Mouse (Mus musculus) left cerebral cortex, adult 6 months (tissue): ENCODE results near the gene Acsm4. TPM values are rescaled to one million over a fixed set of nuclear protein-coding genes. Genes with fewer than 3 reads are reported as not detected.

Experiments
- long read RNA-seq, 2 experiments: library from polyadenylated mRNA; unstranded; transcript quantifications; one replicate each; pipeline ENCODE4 v2.0.0; 2019 to 2020
- polyA plus RNA-seq: library from polyadenylated mRNA; unstranded; fragments of <200 nt; fragmentation: Nextera tagmentation; gene quantifications from 2 replicates; pipeline ENCODE4 v1.2.3, GENCODE M21; 2021

The Acsm4 gene
- polyA plus RNA-seq: not detected in 2 replicates
- long read RNA-seq, experiment 1: 0 reads
- long read RNA-seq, experiment 2: 0 reads

DNA sequence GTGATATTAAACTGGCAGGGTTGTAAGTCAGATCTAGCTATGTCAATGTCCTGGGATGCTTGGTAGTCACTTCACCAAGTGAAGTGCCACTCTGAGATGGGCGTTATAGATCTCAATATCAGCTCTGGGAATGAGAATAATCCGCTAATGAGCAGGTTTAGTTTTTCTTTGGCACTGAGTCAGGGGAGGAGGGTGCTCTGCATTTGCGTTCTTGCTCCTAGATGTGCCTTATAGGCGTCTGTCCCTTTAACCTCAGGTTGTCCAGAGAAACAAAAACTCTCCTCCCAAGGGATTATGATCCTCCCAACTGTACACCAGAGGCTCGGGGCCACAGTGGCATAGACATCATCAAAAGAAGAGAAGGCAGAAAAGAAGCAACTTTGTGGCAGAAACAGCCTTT, at the start of gene Acsm4:
TSS of gene Acsm4 (plus strand) at position 301 of the 400 bp plus-strand sequence.

DNA sequence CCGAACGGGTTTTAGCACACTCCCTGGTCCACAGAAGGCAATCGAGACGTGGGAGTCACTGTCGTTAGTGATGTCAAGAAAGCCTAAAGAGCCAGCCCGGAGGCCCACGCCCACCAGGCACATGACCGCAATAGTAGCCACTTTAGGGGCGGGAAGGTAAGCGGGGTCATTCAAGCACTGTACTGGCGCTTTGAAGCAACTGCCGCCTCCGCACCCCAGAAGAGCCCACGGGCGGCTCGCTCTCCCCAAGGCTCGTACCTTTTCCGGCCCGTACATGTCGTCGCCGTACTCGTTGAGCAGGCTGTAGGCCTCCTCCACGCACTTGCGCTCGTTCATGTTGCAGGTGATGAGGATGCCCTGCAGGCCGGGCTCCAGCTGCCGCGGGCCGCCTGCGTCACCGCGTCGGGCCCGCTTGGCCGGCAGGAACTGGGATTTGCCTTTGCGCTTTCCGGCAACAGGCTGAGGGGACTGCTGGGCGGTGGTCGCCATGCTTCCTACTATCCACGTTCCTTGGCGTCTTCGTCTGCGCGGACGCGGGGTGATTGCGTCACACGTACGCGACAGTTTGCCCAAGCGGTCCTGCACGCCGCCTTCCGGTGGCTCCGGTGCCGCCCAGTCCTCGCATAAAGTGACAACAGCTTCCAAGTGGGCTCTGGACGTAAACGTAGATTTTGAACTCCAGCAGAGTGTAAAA, 30.6 kb downstream of the Acsm4 start, which contains the start of gene Thumpd1:
TSS of gene Thumpd1 (minus strand) at position 546 of the 694 bp plus-strand sequence.

DNA sequence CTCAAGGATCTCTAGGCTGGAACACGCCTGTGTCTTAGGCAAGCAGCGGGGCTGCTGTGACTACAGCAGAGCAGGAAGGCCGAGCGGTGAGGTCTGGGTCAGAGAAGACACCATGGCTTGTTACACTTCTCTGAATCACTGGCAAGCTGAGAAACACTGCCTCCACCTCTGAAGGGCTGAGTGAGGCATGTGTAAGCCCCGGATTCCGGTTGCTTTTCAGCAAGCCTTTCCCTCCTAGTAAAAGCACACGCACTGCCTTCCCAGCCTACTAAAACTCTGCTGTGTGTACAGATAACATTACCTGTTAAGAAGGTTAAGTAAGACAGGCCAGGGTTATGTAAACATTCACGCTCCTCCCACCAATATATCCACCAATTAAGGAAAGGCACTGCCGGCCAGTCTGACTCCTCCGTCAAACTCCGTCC, 70.7 kb downstream of the Acsm4 start, which contains the start of gene Acsm3:
TSS of gene Acsm3 (plus strand) at position 397 of the 425 bp plus-strand sequence.

Other genes starting within 250 kb of the Acsm4 start
- 0.09 TPM in 1 of 2 replicates, not detected in the other for gene Gp2, start 230.7 kb upstream of the Acsm4 start, polyA plus RNA-seq
- gene Umod, start 210.7 kb upstream of the Acsm4 start, polyA plus RNA-seq: not detected in 2 replicates
- 0.32 and 0.36 TPM in 2 replicates for gene Acsm5, start 170.6 kb upstream of the Acsm4 start, polyA plus RNA-seq
- not detected in 2 replicates for gene Pdilt, start 166.5 kb upstream of the Acsm4 start, polyA plus RNA-seq
- gene Acsm2, start 135.7 kb upstream of the Acsm4 start, polyA plus RNA-seq: not detected in 2 replicates
- not detected in 2 replicates for gene Acsm1, start 83.0 kb upstream of the Acsm4 start, polyA plus RNA-seq
- gene Thumpd1, start 30.8 kb downstream of the Acsm4 start, polyA plus RNA-seq: 29.2 and 34.9 TPM in 2 replicates
- 0.10 and 0.22 TPM in 2 replicates for gene Acsm3, start 70.9 kb downstream of the Acsm4 start, polyA plus RNA-seq
- 1.2 and 1.7 TPM in 2 replicates for gene Rexo5, start 104.0 kb downstream of the Acsm4 start, polyA plus RNA-seq
- 4.9 and 5.3 TPM in 2 replicates for gene Eri2, start 104.0 kb downstream of the Acsm4 start, polyA plus RNA-seq
- gene Lyrm1, start 205.8 kb downstream of the Acsm4 start, polyA plus RNA-seq: 20.6 and 21.4 TPM in 2 replicates
- gene Dcun1d3, start 206.3 kb downstream of the Acsm4 start, polyA plus RNA-seq: 2.6 and 2.8 TPM in 2 replicates